Mouse (Mus musculus) heart, postnatal 0 days (tissue): ENCODE results near the gene Numb.

ENCODE experiments used
- CTCF ChIP-seq: IDR thresholded peaks from 2 replicates; pipeline ENCODE4 v1.5.1; 2016; ENCODE audit warnings: antibody characterized with exemption, control low read depth, low read depth
- EP300 ChIP-seq: IDR thresholded peaks from 2 replicates; pipeline ENCODE4 v1.6.1; 2016; ENCODE audit warnings: antibody characterized with exemption, low read depth

GRCm38 (mm10) chr12:83937600-83937999 lies 15.9 kb upstream of the Numb start:
- peak; percentile 49 for TF ChIP-seq CTCF
- no peak for TF ChIP-seq EP300
